Mouse (Mus musculus) stomach, postnatal 0 days (tissue): ENCODE results near the gene Zfp93.

Source experiments
- CTCF ChIP-seq: IDR thresholded peaks from 2 replicates; pipeline ENCODE4 v1.5.1; 2016; ENCODE audit warnings: antibody characterized with exemption, low read depth, mild to moderate bottlenecking, moderate library complexity
- EP300 ChIP-seq: optimal IDR thresholded peaks from 2 replicates; pipeline ENCODE3; 2016; ENCODE audit warnings: antibody characterized with exemption

GRCm38 (mm10) chr7:24316567-24317092 is 46.4 kb downstream of the Zfp93 start, which contains the start of gene Zfp94:
- no peak for TF ChIP-seq CTCF
- TF ChIP-seq EP300 = no peak
